Mouse (Mus musculus): ENCODE data around the gene Slc40a1. TPM values are rescaled to one million over a fixed set of nuclear protein-coding genes. Genes with fewer than 3 reads are reported as not detected.
A peak's percentile ranks its signal among the peaks of the same experiment; 100 is the strongest.

Gene Slc40a1
- polyA plus RNA-seq, 1 experiment from 2014 or later = 85.7 TPM

- H3K9ac ChIP-seq = no peak overlapping the region
- no peak overlapping the region for H3K4me2 ChIP-seq
- no peak for ATAC-seq
- no peaks in the 10 kb centered on the region for H3K9me3 ChIP-seq (replicated peaks)
- H3K27ac ChIP-seq = no peak overlapping the region; the same call in 1 of the 2 replicates
- no peak overlapping the region for H3K4me3 ChIP-seq
- H3K4me1 ChIP-seq = 0 out of 2 replicates have a peak, but pooled peaks cover 6% of the 10 kb centered on the region
- no peaks in the 10 kb centered on the region for H3K27me3 ChIP-seq (replicated peaks)
- no peaks in the 10 kb centered on the region for H3K36me3 ChIP-seq
- 43% methylated on average over 3 of the region's 3 CpGs for WGBS (ENCODE audit: insufficient replicate concordance)
Observed at GRCm38 (mm10) chr1:45881228-45881832, 45.0 kb downstream of the Slc40a1 start.

DNA sequence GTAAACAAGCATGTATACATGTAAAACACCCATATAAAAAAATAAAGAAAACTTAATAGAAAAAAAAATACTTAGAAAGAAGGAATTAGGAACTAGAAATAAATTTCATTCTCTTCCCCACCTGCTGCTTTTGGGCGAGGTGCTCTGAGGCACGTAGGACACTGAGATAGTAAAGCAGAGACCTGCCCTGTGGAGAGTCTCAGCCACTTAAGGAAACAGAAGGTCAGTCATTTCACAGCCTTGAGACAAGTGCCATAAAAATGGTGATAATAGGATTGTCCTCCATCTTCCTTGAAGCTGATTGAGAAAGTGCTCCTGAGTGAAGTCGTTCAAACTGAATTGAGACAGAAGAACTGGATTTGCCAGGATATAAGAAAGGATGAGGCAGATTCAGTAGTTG lies 48.9 kb downstream of the Slc40a1 start:
- no peak overlapping the region for H3K9ac ChIP-seq
- no peaks in the 10 kb centered on the region for H3K36me3 ChIP-seq
- H3K4me2 ChIP-seq = no peak overlapping the region
- no peak overlapping the region for H3K27ac ChIP-seq
- no peak for ATAC-seq
- H3K9me3 ChIP-seq (replicated peaks) = no peaks in the 10 kb centered on the region
- H3K4me1 ChIP-seq = peaks cover 36% of the 10 kb centered on the region
- WGBS (ENCODE audit: insufficient replicate concordance) = 65% methylated on average over 3 of the region's 3 CpGs
- H3K27me3 ChIP-seq (replicated peaks) = no peaks in the 10 kb centered on the region
- no peak overlapping the region for H3K4me3 ChIP-seq

GRCm38 (mm10) chr1:45876450-45877198 lies 49.7 kb downstream of the Slc40a1 start:
- Histone ChIP-seq H3K27ac (no peak overlapping the region), H3K4me1 (peaks cover 43% of the 10 kb centered on the region), H3K36me3 (no peaks in the 10 kb centered on the region), H3K4me3 (no peak overlapping the region), H3K27me3 (replicated peaks) (no peaks in the 10 kb centered on the region), H3K9ac (no peak overlapping the region), H3K4me2 (no peak overlapping the region), H3K9me3 (replicated peaks) (no peaks in the 10 kb centered on the region)
- 82% methylated on average over 6 of the region's 6 CpGs for WGBS (ENCODE audit: insufficient replicate concordance)
- no peak for ATAC-seq

GRCm38 (mm10) chr1:45875640-45876039 lies 50.7 kb downstream of the Slc40a1 start:
- H3K27ac ChIP-seq = peak overlapping the region; percentile 51; the same call in 1 of the 2 replicates
- no peaks in the 10 kb centered on the region for H3K9me3 ChIP-seq (replicated peaks)
- H3K4me2 ChIP-seq = peak overlapping the region; percentile 14; the same call in 1 of the 2 replicates
- peak; percentile 91 for ATAC-seq
- WGBS (ENCODE audit: insufficient replicate concordance) = 30% methylated on average over 2 of the region's 2 CpGs
- peaks cover 45% of the 10 kb centered on the region for H3K4me1 ChIP-seq
- no peaks in the 10 kb centered on the region for H3K36me3 ChIP-seq
- no peak overlapping the region for H3K9ac ChIP-seq
- no peak overlapping the region for H3K4me3 ChIP-seq
- no peaks in the 10 kb centered on the region for H3K27me3 ChIP-seq (replicated peaks)

GRCm38 (mm10) chr1:45873250-45873649 lies 53.1 kb downstream of the Slc40a1 start:
- Histone ChIP-seq H3K9ac (no peak overlapping the region), H3K9me3 (replicated peaks) (no peaks in the 10 kb centered on the region), H3K4me3 (no peak overlapping the region), H3K4me2 (peak overlapping the region; percentile 32), H3K27ac (peak overlapping the region; percentile 82), H3K27me3 (replicated peaks) (no peaks in the 10 kb centered on the region), H3K36me3 (no peaks in the 10 kb centered on the region), H3K4me1 (peaks cover 49% of the 10 kb centered on the region)
- ATAC-seq = peak; percentile 80
- WGBS (ENCODE audit: insufficient replicate concordance) = 23% methylated on average over 2 of the region's 2 CpGs

- H3K9ac ChIP-seq = no peak overlapping the region
- H3K36me3 ChIP-seq = no peaks in the 10 kb centered on the region
- H3K9me3 ChIP-seq (replicated peaks) = no peaks in the 10 kb centered on the region
- H3K4me2 ChIP-seq = no peak overlapping the region
- no peak for ATAC-seq
- H3K27me3 ChIP-seq (replicated peaks) = no peaks in the 10 kb centered on the region
- 56% methylated on average over 3 of the region's 3 CpGs for WGBS (ENCODE audit: insufficient replicate concordance)
- H3K4me1 ChIP-seq = peaks cover 23% of the 10 kb centered on the region
- peak overlapping the region; percentile 45; the same call in 1 of the 2 replicates for H3K27ac ChIP-seq
- no peak overlapping the region for H3K4me3 ChIP-seq
Observed at GRCm38 (mm10) chr1:45868479-45869137, 57.7 kb downstream of the Slc40a1 start.

DNA sequence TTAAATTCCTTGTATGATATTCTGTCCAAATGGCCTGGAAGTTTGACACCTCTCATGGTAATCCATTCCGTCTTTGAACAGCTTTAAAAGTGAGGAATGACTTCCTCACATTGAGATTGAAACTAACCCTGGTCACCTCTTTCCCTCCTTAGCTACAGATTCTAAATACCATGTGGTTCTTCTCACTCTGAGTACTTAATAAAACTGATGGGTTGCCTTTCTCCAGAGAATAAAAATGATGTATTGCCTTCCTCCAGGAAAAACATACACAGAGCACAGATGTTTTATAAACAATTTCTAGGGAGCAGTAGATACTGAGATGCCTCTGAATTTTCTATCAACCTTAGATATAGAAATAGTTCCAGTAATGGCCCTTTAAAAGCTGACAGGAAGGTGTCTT lies 58.3 kb downstream of the Slc40a1 start:
- no peak for ATAC-seq
- 70% methylated on average over 1 of the region's 1 CpGs for WGBS (ENCODE audit: insufficient replicate concordance)
- Histone ChIP-seq H3K36me3 (no peaks in the 10 kb centered on the region), H3K27ac (peak overlapping the region; percentile 37; the same call in 1 of the 2 replicates), H3K9ac (no peak overlapping the region), H3K4me3 (no peak overlapping the region), H3K9me3 (replicated peaks) (0 out of 2 replicates have a peak, but pooled peaks cover 2% of the 10 kb centered on the region), H3K4me2 (no peak overlapping the region), H3K27me3 (replicated peaks) (no peaks in the 10 kb centered on the region), H3K4me1 (peaks cover 19% of the 10 kb centered on the region)

DNA sequence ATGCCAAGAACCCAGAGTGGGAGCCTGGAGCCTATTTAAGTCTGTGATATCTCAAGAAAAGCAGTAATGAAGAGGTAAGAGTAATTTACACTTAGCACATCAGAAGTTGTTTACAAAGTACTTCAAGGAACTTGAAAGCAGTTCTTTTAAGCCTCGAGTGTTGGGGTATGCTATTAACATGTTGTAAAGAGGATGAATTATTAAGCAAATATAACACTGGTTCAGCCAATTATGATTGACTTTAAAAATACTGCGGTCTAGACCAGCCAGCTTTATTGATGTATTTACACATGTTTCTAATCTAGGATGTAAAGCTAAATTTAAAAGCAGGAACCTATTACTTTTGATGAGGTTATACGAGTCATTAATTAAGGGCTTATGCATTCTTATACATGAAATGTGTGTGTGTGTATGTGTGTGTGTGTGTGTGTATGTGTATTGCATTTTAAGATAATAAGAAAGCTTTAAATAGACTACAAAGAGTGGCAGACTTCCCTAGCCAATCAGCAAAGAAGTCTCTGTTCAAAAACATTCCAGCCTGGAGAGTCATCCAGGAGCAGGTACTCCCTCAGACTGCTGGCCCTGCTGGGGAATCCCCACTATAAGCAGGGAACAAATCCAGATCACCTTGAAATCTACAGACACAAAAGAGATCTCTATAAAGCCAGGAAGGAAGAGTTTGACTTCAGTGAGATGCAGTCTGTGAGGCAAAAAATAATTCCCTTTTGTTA lies 59.9 kb downstream of the Slc40a1 start:
- Histone ChIP-seq H3K27ac (no peak overlapping the region), H3K4me2 (no peak overlapping the region), H3K27me3 (replicated peaks) (no peaks in the 10 kb centered on the region), H3K9ac (no peak overlapping the region), H3K9me3 (replicated peaks) (0 out of 2 replicates have a peak, but pooled peaks cover 4% of the 10 kb centered on the region), H3K36me3 (no peaks in the 10 kb centered on the region), H3K4me1 (peaks cover 10% of the 10 kb centered on the region), H3K4me3 (no peak overlapping the region)
- no peak for ATAC-seq
- WGBS (ENCODE audit: insufficient replicate concordance) = 54% methylated on average over 3 of the region's 3 CpGs

DNA sequence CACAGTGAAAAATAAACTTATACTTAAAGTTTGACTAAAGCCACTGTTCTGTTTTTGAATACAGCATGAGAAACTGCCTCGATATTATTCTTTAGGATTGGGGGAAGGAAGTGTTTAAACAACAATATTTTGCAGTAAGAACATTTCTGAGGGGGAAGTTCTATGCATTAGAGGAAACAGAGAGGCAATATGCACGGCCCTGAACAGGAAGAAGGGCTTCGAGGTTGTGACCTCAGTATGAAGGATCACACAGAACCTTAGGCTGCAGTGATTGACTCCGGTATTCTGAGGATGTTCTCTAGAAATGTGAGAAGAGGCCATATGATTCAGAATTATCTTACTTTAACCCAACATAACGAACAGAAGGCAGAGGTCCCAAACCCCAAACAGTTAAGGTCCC lies 60.6 kb downstream of the Slc40a1 start:
- H3K9me3 ChIP-seq (replicated peaks) = 0 out of 2 replicates have a peak, but pooled peaks cover 4% of the 10 kb centered on the region
- H3K36me3 ChIP-seq = no peaks in the 10 kb centered on the region
- H3K4me1 ChIP-seq = peaks cover 5% of the 10 kb centered on the region; the same call in 1 of the 2 replicates
- H3K4me2 ChIP-seq = no peak overlapping the region
- no peaks in the 10 kb centered on the region for H3K27me3 ChIP-seq (replicated peaks)
- no peak overlapping the region for H3K9ac ChIP-seq
- no peak for ATAC-seq
- no peak overlapping the region for H3K27ac ChIP-seq
- 24% methylated on average over 5 of the region's 5 CpGs for WGBS (ENCODE audit: insufficient replicate concordance)
- no peak overlapping the region for H3K4me3 ChIP-seq

GRCm38 (mm10) chr1:45865316-45865715 lies 61.0 kb downstream of the Slc40a1 start:
- H3K9ac ChIP-seq = no peak overlapping the region
- WGBS (ENCODE audit: insufficient replicate concordance) = 34% methylated on average over 1 of the region's 1 CpGs
- ATAC-seq = no peak

DNA sequence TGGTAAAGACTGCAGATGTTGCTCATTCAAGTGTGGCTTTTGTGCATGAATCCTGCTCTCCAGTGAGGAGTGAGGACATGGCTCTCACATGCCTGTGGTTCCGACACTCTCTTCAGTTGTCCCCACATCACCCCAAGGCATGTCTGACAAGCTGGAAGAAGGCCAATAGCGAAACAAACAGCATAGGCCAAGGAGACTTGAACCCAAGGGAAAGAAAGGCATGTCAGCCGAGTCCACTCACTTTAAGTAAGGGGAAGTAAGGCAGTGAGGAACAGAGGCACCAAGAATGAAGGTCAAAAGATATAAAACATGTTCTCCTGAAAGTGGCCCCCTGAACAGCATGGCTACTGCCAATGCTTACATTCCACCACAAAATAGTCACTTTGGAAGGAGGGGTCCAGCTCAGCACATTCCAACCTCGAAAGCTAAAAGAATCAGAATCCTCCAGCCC lies 61.7 kb downstream of the Slc40a1 start:
- no peak overlapping the region for H3K4me3 ChIP-seq
- H3K4me1 ChIP-seq = peaks cover 14% of the 10 kb centered on the region
- H3K36me3 ChIP-seq = no peaks in the 10 kb centered on the region
- 66% methylated on average over 4 of the region's 4 CpGs for WGBS (ENCODE audit: insufficient replicate concordance)
- 0 out of 2 replicates have a peak, but pooled peaks cover 4% of the 10 kb centered on the region for H3K9me3 ChIP-seq (replicated peaks)
- no peaks in the 10 kb centered on the region for H3K27me3 ChIP-seq (replicated peaks)
- no peak for ATAC-seq
- H3K27ac ChIP-seq = no peak overlapping the region
- H3K4me2 ChIP-seq = no peak overlapping the region
- no peak overlapping the region for H3K9ac ChIP-seq

More at GRCm38 (mm10) chr1:45865316-45865715, 61.0 kb downstream of the Slc40a1 start:
- no peak overlapping the region for H3K4me3 ChIP-seq
- no peak overlapping the region for H3K4me2 ChIP-seq
- peaks cover 8% of the 10 kb centered on the region for H3K4me1 ChIP-seq
- no peaks in the 10 kb centered on the region for H3K36me3 ChIP-seq
- H3K27me3 ChIP-seq (replicated peaks) = no peaks in the 10 kb centered on the region
- 0 out of 2 replicates have a peak overlapping the region, but pooled peaks have one; percentile 3 for H3K27ac ChIP-seq
- 0 out of 2 replicates have a peak, but pooled peaks cover 4% of the 10 kb centered on the region for H3K9me3 ChIP-seq (replicated peaks)

All from liver, embryonic 12.5 days (tissue).